Mouse (Mus musculus) heart, postnatal 36 days (tissue): Measurements from ENCODE around the gene Hipk3. TPM values are rescaled to one million over a fixed set of nuclear protein-coding genes. Genes with fewer than 3 reads are reported as not detected.

Source experiments
- DNase-seq, 2 experiments: peaks; one replicate each; pipeline ENCODE4 v3.0.0; 2021 to 2022
- intact Hi-C: fragments of 180-260 bp; cut with DNase I; formaldehyde crosslinking; loops from one replicate; pipeline ENCODE4 v1.15.1; 2025
- microRNA-seq, 2 experiments: library from miRNA; unstranded; fragments of <30 nt; microRNA quantifications; one replicate each; pipeline ENCODE4 v1.2.0; 2021; ENCODE audit warnings: borderline number of aligned reads in 2 of 2
- total RNA-seq, 2 experiments: library from RNA; stranded (reverse); gene quantifications; 2 replicates each; pipeline ENCODE4 v1.2.3; 2021

The Hipk3 gene
- total RNA-seq, 2 experiments from 2014 or later = 209 to 219 TPM

GRCm38 (mm10) chr2:104378791-104379190 lies 115.5 kb downstream of the Hipk3 start:
- DNase-seq = no peak
- intact Hi-C loops = no loop called here

- DNase-seq = no peak
- intact Hi-C loops = no loop called here
These were observed 116.3 kb downstream of the Hipk3 start for GRCm38 (mm10) chr2:104377990-104378389.

Small RNA genes lying within 50 kb of the gene (microRNA-seq; reads per million reads assigned to microRNA genes)
- gene Mir1902 = 0 to 0.72 reads per million in 2 experiments

Other genes with a start within 250 kb of the Hipk3 start
- under 1 TPM in 1 of 2 experiments, not detected in 1; 0.03 TPM for gene D430041D05Rik, start 83.4 kb downstream of the Hipk3 start, total RNA-seq
- gene Cstf3, start 96.1 kb upstream of the Hipk3 start, total RNA-seq = 10 to 100 TPM in 1 of 2 experiments, 1 to 10 TPM in 1; 10.0 to 10.7 TPM
- gene Tcp11l1, start 217.7 kb upstream of the Hipk3 start, total RNA-seq = 1 to 10 TPM; 7.1 to 7.2 TPM
- gene Pin1rt1, start 221.9 kb upstream of the Hipk3 start, total RNA-seq = not detected
- gene Depdc7, start 248.4 kb upstream of the Hipk3 start, total RNA-seq = 1 to 10 TPM in 1 of 2 experiments, under 1 TPM in 1; 0.95 to 1.9 TPM